Mouse (Mus musculus) embryonic facial prominence, embryonic 12.5 days (tissue): ENCODE results near the gene Gng12. TPM values are rescaled to one million over a fixed set of nuclear protein-coding genes. Genes with fewer than 3 reads are reported as not detected.

Experiments
- polyA plus RNA-seq: library from polyadenylated mRNA; unstranded; fragments of >200 nt; fragmentation: Nextera tagmentation; extraction: Ambion mirVana; gene quantifications from 2 replicates; pipeline ENCODE4 v1.2.1, GENCODE M21; 2016

The Gng12 gene
- polyA plus RNA-seq, 1 experiment from 2014 or later: 55.7 TPM

Other genes starting within 250 kb of the Gng12 start
- not detected in 2 replicates for gene Vmn1r35, start 210.5 kb upstream of the Gng12 start, polyA plus RNA-seq
- not detected in 2 replicates for gene Vmn1r36, start 177.2 kb upstream of the Gng12 start, polyA plus RNA-seq
- not detected in 2 replicates for gene Vmn1r37, start 167.0 kb upstream of the Gng12 start, polyA plus RNA-seq
- gene Vmn1r38, start 113.8 kb upstream of the Gng12 start, polyA plus RNA-seq: not detected in 2 replicates
- gene Vmn1r39, start 85.8 kb upstream of the Gng12 start, polyA plus RNA-seq: not detected in 2 replicates
- 25.8 and 33.0 TPM in 2 replicates for gene Gadd45a, start 141.1 kb downstream of the Gng12 start, polyA plus RNA-seq